Mouse (Mus musculus) midbrain, postnatal 0 days (tissue): ENCODE measurements around the gene Jmjd8. TPM values are rescaled to one million over a fixed set of nuclear protein-coding genes. Genes with fewer than 3 reads are reported as not detected.
A peak's percentile ranks its signal among the peaks of the same experiment; 100 is the strongest.

Experiments used
- ATAC-seq: fragments of 200-750 bp; cut with Nextera tagmentation; 2 replicates; pipeline ENCODE4 v1.8.0; 2017; ENCODE audit warnings: moderate number of reproducible peaks, mild to moderate bottlenecking, moderate TSS enrichment, moderate library complexity; ENCODE audit not compliant: low FRiP score
- DNase-seq: peaks from one replicate; pipeline ENCODE4 v3.0.0-alpha.2; 2015; ENCODE audit warnings: low spot score
- H3K27ac ChIP-seq: fragments of 300-500 bp; sonication (generic); 2 replicates; pipeline ENCODE4 v1.5.1; 2014; ENCODE audit warnings: low read depth, mild to moderate bottlenecking, low read length, mixed read lengths
- H3K27me3 ChIP-seq: fragments of 300-500 bp; sonication (generic); 2 replicates; pipeline ENCODE4 v1.6.1; 2014; ENCODE audit warnings: low read length, control low read depth, mixed read lengths; ENCODE audit not compliant: insufficient read depth
- H3K36me3 ChIP-seq: fragments of 300-500 bp; sonication (generic); 2 replicates; pipeline ENCODE4 v1.6.1; 2014; ENCODE audit warnings: low read length, control low read depth, mixed read lengths; ENCODE audit not compliant: insufficient read depth
- H3K4me1 ChIP-seq: fragments of 300-500 bp; sonication (generic); 2 replicates; pipeline ENCODE4 v1.6.1; 2014; ENCODE audit warnings: mild to moderate bottlenecking, control low read depth, antibody characterized with exemption, low read length, mixed read lengths; ENCODE audit not compliant: insufficient read depth
- H3K4me2 ChIP-seq: fragments of 300-500 bp; sonication (generic); 2 replicates; pipeline ENCODE4 v1.6.1; 2014; ENCODE audit warnings: low read depth, mild to moderate bottlenecking, low read length, mixed read lengths; ENCODE audit not compliant: poor library complexity, severe bottlenecking
- H3K4me3 ChIP-seq: fragments of 300-500 bp; sonication (generic); 2 replicates; pipeline ENCODE4 v1.5.1; 2014; ENCODE audit warnings: low read depth, mild to moderate bottlenecking, low read length, moderate library complexity
- H3K9ac ChIP-seq: fragments of 300-500 bp; sonication (generic); replicated peaks from 2 replicates; pipeline ENCODE4 v1.6.1; 2014; ENCODE audit warnings: mild to moderate bottlenecking, low read length, moderate library complexity, mixed read lengths; ENCODE audit not compliant: poor library complexity, severe bottlenecking
- H3K9me3 ChIP-seq: fragments of 300-500 bp; sonication (generic); 2 replicates; pipeline ENCODE4 v1.6.1; 2016; ENCODE audit warnings: low read length, control low read depth
- CTCF ChIP-seq: IDR thresholded peaks from 2 replicates; pipeline ENCODE4 v1.5.1; 2016; ENCODE audit warnings: antibody characterized with exemption, mild to moderate bottlenecking
- WGBS: fragments of 180-500 bp; shearing (Covaris S2); extraction: QIAGEN DNeasy Blood & Tissue Kit; methylation state at CpG from one replicate; pipeline ENCODE4 v1.1.7; 2014; 5-methylcytosine and 5-hydroxymethylcytosine counted together
- polyA plus RNA-seq: library from polyadenylated mRNA; unstranded; fragments of >200 nt; fragmentation: Nextera tagmentation; extraction: Ambion mirVana; gene quantifications from 2 replicates; pipeline ENCODE4 v1.2.1, GENCODE M21; 2015
- total RNA-seq: library from RNA; depleted of rRNA; stranded (reverse); fragments of >200 nt; gene quantifications from 2 replicates; pipeline ENCODE4 v1.2.3, GENCODE M21; 2014

The Jmjd8 gene
- total and polyA plus RNA-seq, 2 experiments from 2014 or later: 39.1 to 45.9 TPM

DNA sequence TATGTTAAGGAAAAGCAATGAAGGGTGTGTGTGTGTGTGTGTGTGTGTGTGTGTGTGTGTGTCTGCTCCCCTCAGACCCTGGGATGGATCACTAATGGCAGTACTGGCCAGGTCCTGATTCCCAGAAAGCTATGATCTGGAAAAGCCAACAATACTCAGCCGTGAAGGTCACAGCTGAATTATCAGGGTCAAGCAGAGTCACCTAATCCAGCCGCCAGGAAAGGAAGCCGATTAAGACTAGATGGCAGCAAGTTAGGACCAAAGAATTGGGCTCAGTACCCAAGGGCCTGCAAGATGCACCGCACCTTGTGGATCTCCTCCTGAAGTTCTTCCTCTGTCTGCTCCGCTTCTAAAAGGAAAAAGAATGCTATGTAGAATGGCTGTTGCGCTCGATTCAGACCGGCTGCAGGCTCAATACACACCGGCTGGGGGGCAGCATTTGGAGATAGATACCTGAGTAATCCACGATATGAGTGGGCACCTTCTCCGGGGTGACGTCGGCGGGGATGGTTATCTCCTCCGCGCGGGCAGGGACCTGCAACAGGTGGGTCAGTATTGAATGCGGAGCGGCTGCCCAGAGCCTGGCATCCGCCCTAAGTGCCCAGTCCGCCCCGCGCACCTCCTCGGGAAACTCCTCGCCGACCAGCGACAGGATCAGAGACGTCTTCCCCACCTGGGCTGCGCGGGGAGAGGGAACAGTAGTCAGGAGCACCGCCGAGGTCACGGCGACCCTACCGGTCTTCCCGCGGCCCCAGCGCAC lies 15.1 kb downstream of the Jmjd8 start:
- 2% methylated on average over 34 of the region's 38 CpGs for WGBS

GRCm38 (mm10) chr17:25844396-25844901 lies 15.8 kb downstream of the Jmjd8 start, which contains the start of gene Rhot2:
Gene Rhot2, minus strand, starts transcription at chr17:25844851.
- H3K27ac ChIP-seq: peak within 1 kb of the TSS; percentile 80
- H3K9ac ChIP-seq: peak within 1 kb of the TSS; percentile 73
- WGBS: 1% methylated on average over 21 of the region's 21 CpGs
- DNase-seq: peak; percentile 96
- ATAC-seq: peak; percentile 93
- H3K36me3 ChIP-seq: peaks cover 46% of the 10 kb centered on the region
- H3K4me2 ChIP-seq: peak within 1 kb of the TSS; percentile 64
- peak; percentile 91 for TF ChIP-seq CTCF
- peaks cover 9% of the 10 kb centered on the region for H3K4me1 ChIP-seq
- peak within 1 kb of the TSS; percentile 79 for H3K4me3 ChIP-seq
- no peaks in the 10 kb centered on the region for H3K27me3 ChIP-seq
- no peaks in the 10 kb centered on the region for H3K9me3 ChIP-seq

More for the DNA sequence above, 15.1 kb downstream of the Jmjd8 start:
- H3K4me2 ChIP-seq: peak overlapping the region; percentile 64
- peaks cover 47% of the 10 kb centered on the region for H3K36me3 ChIP-seq
- DNase-seq (no peak), ATAC-seq (peak; percentile 14)
- peak overlapping the region; percentile 80 for H3K27ac ChIP-seq
- peak overlapping the region; percentile 73 for H3K9ac ChIP-seq
- TF ChIP-seq CTCF: 0 out of 2 replicates have a peak, but pooled peaks have one; percentile 5
- peak overlapping the region; percentile 79 for H3K4me3 ChIP-seq
- H3K27me3 ChIP-seq: no peaks in the 10 kb centered on the region
- H3K9me3 ChIP-seq: no peaks in the 10 kb centered on the region
- peaks cover 9% of the 10 kb centered on the region for H3K4me1 ChIP-seq

DNA sequence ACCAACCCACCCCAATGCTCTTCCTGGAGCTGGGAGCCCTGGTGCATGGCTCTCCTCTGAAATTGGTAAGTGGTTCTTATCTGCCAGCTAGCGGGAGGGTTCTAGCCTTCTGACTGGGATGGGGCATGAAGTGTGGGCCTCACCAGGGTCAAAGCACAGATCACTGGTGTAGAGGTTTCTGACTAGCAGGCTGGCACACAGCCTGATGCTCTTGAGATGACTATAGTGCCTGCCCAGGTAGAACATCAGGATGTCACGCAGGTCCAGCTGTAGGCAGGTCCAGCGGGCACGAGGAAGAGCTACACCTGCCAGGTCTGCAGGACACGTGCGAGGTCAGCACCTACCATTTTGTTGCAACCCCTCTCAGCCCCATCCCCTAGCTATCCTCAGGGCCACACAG lies 31.6 kb downstream of the Jmjd8 start:
- DNase-seq (no peak), ATAC-seq (no peak)
- TF ChIP-seq CTCF: no peak
- H3K4me1 ChIP-seq: peaks cover 7% of the 10 kb centered on the region; the same call in 1 of the 2 replicates
- H3K36me3 ChIP-seq: peaks cover 9% of the 10 kb centered on the region
- no peak overlapping the region for H3K27ac ChIP-seq
- no peaks in the 10 kb centered on the region for H3K9me3 ChIP-seq
- H3K4me2 ChIP-seq: peak overlapping the region; percentile 89; the same call in 1 of the 2 replicates
- H3K4me3 ChIP-seq: no peak overlapping the region
- no peak overlapping the region for H3K9ac ChIP-seq
- 93% methylated on average over 6 of the region's 6 CpGs for WGBS
- H3K27me3 ChIP-seq: no peaks in the 10 kb centered on the region

- Histone ChIP-seq H3K9me3 (no peaks in the 10 kb centered on the region), H3K27me3 (no peaks in the 10 kb centered on the region), H3K36me3 (peaks cover 9% of the 10 kb centered on the region; the same call in 1 of the 2 replicates), H3K4me1 (peaks cover 7% of the 10 kb centered on the region; the same call in 1 of the 2 replicates), H3K4me2 (peak within 1 kb of the TSS; percentile 89), H3K4me3 (peak within 1 kb of the TSS; percentile 61), H3K9ac (peak within 1 kb of the TSS; percentile 76), H3K27ac (peak within 1 kb of the TSS; percentile 85)
- 3% methylated on average over 65 of the region's 65 CpGs for WGBS
- TF ChIP-seq CTCF: peak; percentile 45
- DNase-seq (peak; percentile 98), ATAC-seq (peak; percentile 93)
These were observed 32.4 kb downstream of the Jmjd8 start, which contains the start of gene Wdr90 for GRCm38 (mm10) chr17:25860832-25861703. Gene Wdr90, minus strand, starts transcription at chr17:25861501.

GRCm38 (mm10) chr17:25861704-25862612 lies 33.3 kb downstream of the Jmjd8 start:
- Histone ChIP-seq H3K9me3 (no peaks in the 10 kb centered on the region), H3K9ac (peak overlapping the region; percentile 76), H3K4me3 (peak overlapping the region; percentile 61), H3K4me1 (peaks cover 7% of the 10 kb centered on the region; the same call in 1 of the 2 replicates), H3K27me3 (no peaks in the 10 kb centered on the region), H3K36me3 (peaks cover 9% of the 10 kb centered on the region; the same call in 1 of the 2 replicates), H3K4me2 (peak overlapping the region; percentile 89), H3K27ac (peak overlapping the region; percentile 85)
- TF ChIP-seq CTCF: no peak
- WGBS: 7% methylated on average over 6 of the region's 6 CpGs
- ATAC-seq (peak; percentile 18), DNase-seq (no peak)
